Mouse (Mus musculus) cortical plate, adult 2 months (tissue): Measurements from ENCODE around the gene Xndc1.

Experiments
- CTCF ChIP-seq: fragments of 200-500 bp; IDR thresholded peaks from 2 replicates; pipeline ENCODE4 v1.5.1; 2011; ENCODE audit warnings: mild to moderate bottlenecking, control low read depth, low read length; ENCODE audit not compliant: insufficient read depth; ENCODE audit errors: extremely low read depth
- POLR2A ChIP-seq: fragments of 200-500 bp; IDR thresholded peaks from 2 replicates; pipeline ENCODE4 v1.6.1; 2011; ENCODE audit warnings: mild to moderate bottlenecking, low read length, control low read depth; ENCODE audit not compliant: insufficient read depth; ENCODE audit errors: extremely low read depth

DNA sequence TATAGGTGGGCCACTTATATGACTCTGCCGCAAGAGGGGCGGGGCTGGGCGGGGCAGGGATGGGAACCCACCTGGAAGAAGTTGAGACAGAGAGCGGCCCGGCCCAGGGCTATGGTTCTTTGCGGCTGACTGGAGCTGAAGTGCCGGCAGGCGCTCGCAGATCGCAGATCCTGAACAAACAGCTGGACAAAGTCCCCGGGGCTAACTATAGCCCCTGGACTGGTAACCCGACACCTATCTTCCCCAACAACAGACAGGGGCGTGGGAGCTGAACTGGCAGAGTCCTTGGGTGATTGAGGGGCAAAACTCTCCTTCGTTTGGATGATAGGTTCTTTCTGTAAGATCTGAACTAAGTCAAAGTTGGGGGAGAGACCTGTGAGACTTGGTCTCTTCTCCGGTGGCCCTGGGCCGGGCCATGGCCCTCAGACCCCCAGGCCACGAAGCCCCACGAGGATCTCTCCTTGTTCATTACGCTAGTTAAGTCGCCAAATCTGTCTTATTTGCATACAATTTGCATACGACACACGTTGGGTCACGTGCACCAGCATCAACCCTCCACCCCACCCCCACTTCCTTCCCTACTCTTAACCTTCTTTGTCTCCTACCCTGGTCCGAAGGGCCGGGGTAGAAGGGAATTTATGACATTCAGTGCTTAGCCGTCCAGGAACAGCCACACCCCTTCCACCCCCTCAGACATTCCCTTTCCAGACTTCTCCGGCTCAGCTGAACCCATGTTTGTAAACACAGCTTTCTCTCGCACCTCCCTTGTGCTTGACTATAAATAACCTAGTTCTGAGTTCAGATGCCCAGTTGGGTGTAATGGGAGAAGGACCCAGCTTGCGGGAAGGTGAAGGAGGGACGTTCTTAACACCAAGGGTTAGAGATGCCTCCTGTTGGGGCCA lies 34.7 kb downstream of the Xndc1 start:
- TF ChIP-seq POLR2A (no peak), CTCF (no peak)
